Mouse (Mus musculus): ENCODE measurements around the gene 1700019N19Rik. TPM values are rescaled to one million over a fixed set of nuclear protein-coding genes. Genes with fewer than 3 reads are reported as not detected.
A peak's percentile ranks its signal among the peaks of the same experiment; 100 is the strongest.

1700019N19Rik gene
- total RNA-seq, 1 experiment, result 0.27 TPM

GRCm38 (mm10) chr19:58808864-58809263 is 14.6 kb upstream of the 1700019N19Rik start:
- in situ Hi-C loops (cut with MboI; ENCODE audit: low sequenced_read_pairs in 2 of 2, unreplicated experiment in 2 of 2), result no loop called here
- Histone ChIP-seq H3K4me1 (ENCODE audit: control insufficient read depth in 2 of 2, insufficient read depth in 2 of 2, low read length in 2 of 2, poor library complexity in 1 of 2) (no peaks in the 10 kb centered on the region), H3K9me3 (ENCODE audit: control insufficient read depth, insufficient read depth, low read depth, low read length) (no peaks in the 10 kb centered on the region), H3K36me3 (ENCODE audit: control insufficient read depth, insufficient read depth, low read length, poor library complexity, severe bottlenecking) (no peaks in the 10 kb centered on the region), H3K4me3 (ENCODE audit: insufficient read depth in 1 of 2, low read depth in 1 of 2, low read length in 2 of 2, poor library complexity in 1 of 2, severe bottlenecking in 1 of 2) (no peak overlapping the region), H3K9ac (ENCODE audit: insufficient read depth, low read depth, low read length, poor library complexity, severe bottlenecking) (no peak overlapping the region), H3K27ac (ENCODE audit: insufficient read depth, low read depth, low read length, poor library complexity, severe bottlenecking) (no peak overlapping the region)
- TF ChIP-seq HCFC1 (IDR thresholded peaks at IDR 0.05; ENCODE audit: borderline replicate concordance, insufficient read depth, low read length), result no peak
- TF ChIP-seq MAFK (IDR thresholded peaks at IDR 0.05; ENCODE audit: insufficient read depth, low read depth, low read length), result no peak
- TF ChIP-seq ZC3H11A (IDR thresholded peaks at IDR 0.05; ENCODE audit: borderline replicate concordance, low read depth, low read length), result no peak
- no peak for TF ChIP-seq ZNF384 (IDR thresholded peaks at IDR 0.05; ENCODE audit: low read depth, low read length)
- no peak for TF ChIP-seq CHD2 (IDR thresholded peaks at IDR 0.05; ENCODE audit: low read depth, low read length)
- DNase-seq (ENCODE audit: low read depth, low spot score), result no peak

DNA sequence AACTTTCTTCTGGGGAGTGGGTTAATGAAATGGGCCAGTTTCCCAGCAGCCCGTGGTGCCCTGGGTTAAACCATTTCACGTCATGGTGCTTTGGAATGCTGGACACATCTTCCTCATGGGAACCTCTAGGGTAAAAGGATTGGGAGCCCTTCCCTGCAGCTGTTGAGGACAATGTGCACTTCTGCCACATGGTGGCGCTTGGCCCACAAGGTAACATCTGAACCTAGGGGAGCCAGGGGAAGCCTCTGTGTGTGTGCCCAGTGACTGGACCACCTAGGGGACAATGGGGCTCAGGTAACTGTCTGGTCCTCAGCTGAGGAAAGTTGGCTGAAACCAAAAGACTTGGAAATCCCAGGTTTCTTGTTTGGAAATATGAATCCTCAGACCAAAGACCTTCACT is 12.1 kb upstream of the 1700019N19Rik start:
- Histone ChIP-seq H3K4me3 (ENCODE audit: insufficient read depth in 1 of 2, low read depth in 1 of 2, low read length in 2 of 2, poor library complexity in 1 of 2, severe bottlenecking in 1 of 2) (no peak overlapping the region), H3K4me1 (ENCODE audit: control insufficient read depth in 2 of 2, insufficient read depth in 2 of 2, low read length in 2 of 2, poor library complexity in 1 of 2) (no peaks in the 10 kb centered on the region), H3K9me3 (ENCODE audit: control insufficient read depth, insufficient read depth, low read depth, low read length) (no peaks in the 10 kb centered on the region), H3K27ac (ENCODE audit: insufficient read depth, low read depth, low read length, poor library complexity, severe bottlenecking) (no peak overlapping the region), H3K9ac (ENCODE audit: insufficient read depth, low read depth, low read length, poor library complexity, severe bottlenecking) (no peak overlapping the region), H3K36me3 (ENCODE audit: control insufficient read depth, insufficient read depth, low read length, poor library complexity, severe bottlenecking) (no peaks in the 10 kb centered on the region)
- in situ Hi-C loops (cut with MboI; ENCODE audit: low sequenced_read_pairs in 2 of 2, unreplicated experiment in 2 of 2), result no loop called here
- peak; percentile 60 for DNase-seq (ENCODE audit: low read depth, low spot score)
- TF ChIP-seq ZNF384 (IDR thresholded peaks at IDR 0.05; ENCODE audit: low read depth, low read length) (no peak), ZC3H11A (IDR thresholded peaks at IDR 0.05; ENCODE audit: borderline replicate concordance, low read depth, low read length) (peak; percentile 59; the same call in 1 of the 2 replicates)

DNA sequence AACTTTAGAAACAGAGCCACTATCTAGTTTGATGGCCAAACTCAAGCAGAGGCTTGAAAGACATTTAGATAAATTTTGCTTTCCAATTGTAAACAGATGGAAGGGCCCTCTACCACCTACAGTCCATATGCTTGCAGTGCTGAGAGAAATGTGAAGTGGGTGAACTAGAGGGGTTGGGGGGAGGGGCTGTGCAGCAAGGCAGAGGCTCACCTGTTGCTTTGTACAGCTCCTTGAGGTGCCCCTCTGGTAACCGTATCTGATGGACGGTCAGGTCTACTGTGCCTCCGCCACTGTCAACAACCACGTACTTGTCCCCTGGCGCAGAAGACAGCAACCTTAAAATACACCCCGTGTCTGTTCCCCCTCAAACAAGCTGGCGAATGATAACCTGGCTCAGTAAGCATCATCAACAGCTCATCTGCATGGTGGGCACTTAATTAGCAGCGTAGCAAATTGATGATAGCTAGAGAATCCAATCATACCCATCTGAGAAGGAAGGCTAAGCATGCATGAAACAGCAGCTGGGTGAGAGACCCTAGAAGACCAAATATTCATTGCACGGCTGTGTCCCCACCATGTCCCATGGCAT is 11.0 kb upstream of the 1700019N19Rik start:
- Histone ChIP-seq H3K9me3 (ENCODE audit: control insufficient read depth, insufficient read depth, low read depth, low read length) (no peaks in the 10 kb centered on the region), H3K4me3 (ENCODE audit: insufficient read depth in 1 of 2, low read depth in 1 of 2, low read length in 2 of 2, poor library complexity in 1 of 2, severe bottlenecking in 1 of 2) (no peak overlapping the region), H3K4me1 (ENCODE audit: control insufficient read depth in 2 of 2, insufficient read depth in 2 of 2, low read length in 2 of 2, poor library complexity in 1 of 2) (no peaks in the 10 kb centered on the region), H3K9ac (ENCODE audit: insufficient read depth, low read depth, low read length, poor library complexity, severe bottlenecking) (no peak overlapping the region), H3K27ac (ENCODE audit: insufficient read depth, low read depth, low read length, poor library complexity, severe bottlenecking) (no peak overlapping the region), H3K36me3 (ENCODE audit: control insufficient read depth, insufficient read depth, low read length, poor library complexity, severe bottlenecking) (no peaks in the 10 kb centered on the region)
- in situ Hi-C loops (cut with MboI; ENCODE audit: low sequenced_read_pairs in 2 of 2, unreplicated experiment in 2 of 2), result no loop called here
- no peak for DNase-seq (ENCODE audit: low read depth, low spot score)
- TF ChIP-seq MAFK (IDR thresholded peaks at IDR 0.05; ENCODE audit: insufficient read depth, low read depth, low read length) (no peak), HCFC1 (IDR thresholded peaks at IDR 0.05; ENCODE audit: borderline replicate concordance, insufficient read depth, low read length) (no peak), CHD2 (IDR thresholded peaks at IDR 0.05; ENCODE audit: low read depth, low read length) (no peak), ZC3H11A (IDR thresholded peaks at IDR 0.05; ENCODE audit: borderline replicate concordance, low read depth, low read length) (no peak), ZNF384 (IDR thresholded peaks at IDR 0.05; ENCODE audit: low read depth, low read length) (no peak)

DNA sequence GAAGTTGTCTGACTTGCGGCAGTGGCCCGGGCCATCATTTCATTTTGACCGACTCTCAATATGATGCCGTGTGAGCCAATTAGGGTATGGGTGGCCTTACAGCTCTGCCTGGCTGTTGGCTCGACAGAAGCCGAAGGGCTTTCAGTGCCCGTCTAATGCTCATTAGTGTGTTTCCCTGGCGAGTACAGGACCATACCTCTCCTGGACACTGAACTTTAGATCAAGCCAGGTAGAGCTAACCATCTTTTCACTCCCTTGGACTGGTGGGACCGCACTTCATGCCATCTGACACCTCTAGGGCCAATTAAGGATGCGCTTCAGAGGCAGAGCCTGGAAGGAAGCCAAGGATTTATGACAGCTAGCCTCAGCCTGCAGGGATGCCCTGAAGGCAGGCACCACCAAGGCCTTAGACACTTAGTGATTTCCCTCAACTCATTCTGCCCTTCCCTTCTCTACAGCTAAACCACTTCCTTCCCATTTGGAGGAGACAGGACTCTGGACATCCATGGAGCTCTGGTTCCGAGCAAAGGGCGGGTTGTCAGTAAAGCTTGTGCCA is 931 bp upstream of the 1700019N19Rik start:
- Histone ChIP-seq H3K4me1 (ENCODE audit: control insufficient read depth in 2 of 2, insufficient read depth in 2 of 2, low read length in 2 of 2, poor library complexity in 1 of 2) (peaks cover 0 to 7% of the 10 kb centered on the region in 2 experiments; a peak in 2 of 4 replicates), H3K9me3 (ENCODE audit: control insufficient read depth, insufficient read depth, low read depth, low read length) (no peaks in the 10 kb centered on the region), H3K9ac (ENCODE audit: insufficient read depth, low read depth, low read length, poor library complexity, severe bottlenecking) (no peak overlapping the region), H3K4me3 (ENCODE audit: insufficient read depth in 1 of 2, low read depth in 1 of 2, low read length in 2 of 2, poor library complexity in 1 of 2, severe bottlenecking in 1 of 2) (no peak overlapping the region), H3K27ac (ENCODE audit: insufficient read depth, low read depth, low read length, poor library complexity, severe bottlenecking) (no peak overlapping the region), H3K36me3 (ENCODE audit: control insufficient read depth, insufficient read depth, low read length, poor library complexity, severe bottlenecking) (no peaks in the 10 kb centered on the region)
- no peak for TF ChIP-seq CHD2 (IDR thresholded peaks at IDR 0.05; ENCODE audit: low read depth, low read length)
- no peak for TF ChIP-seq HCFC1 (IDR thresholded peaks at IDR 0.05; ENCODE audit: borderline replicate concordance, insufficient read depth, low read length)
- no peak for TF ChIP-seq MAFK (IDR thresholded peaks at IDR 0.05; ENCODE audit: insufficient read depth, low read depth, low read length)
- no peak for TF ChIP-seq ZC3H11A (IDR thresholded peaks at IDR 0.05; ENCODE audit: borderline replicate concordance, low read depth, low read length)
- no peak for TF ChIP-seq ZNF384 (IDR thresholded peaks at IDR 0.05; ENCODE audit: low read depth, low read length)
- DNase-seq (ENCODE audit: low read depth, low spot score), result no peak
- in situ Hi-C loops (cut with MboI; ENCODE audit: low sequenced_read_pairs in 2 of 2, unreplicated experiment in 2 of 2), result no loop called here

Measured in ES-E14 (cell line).